Comparison of ENCODE assay signal across 26 mouse cellular contexts in the genomic region with DNA sequence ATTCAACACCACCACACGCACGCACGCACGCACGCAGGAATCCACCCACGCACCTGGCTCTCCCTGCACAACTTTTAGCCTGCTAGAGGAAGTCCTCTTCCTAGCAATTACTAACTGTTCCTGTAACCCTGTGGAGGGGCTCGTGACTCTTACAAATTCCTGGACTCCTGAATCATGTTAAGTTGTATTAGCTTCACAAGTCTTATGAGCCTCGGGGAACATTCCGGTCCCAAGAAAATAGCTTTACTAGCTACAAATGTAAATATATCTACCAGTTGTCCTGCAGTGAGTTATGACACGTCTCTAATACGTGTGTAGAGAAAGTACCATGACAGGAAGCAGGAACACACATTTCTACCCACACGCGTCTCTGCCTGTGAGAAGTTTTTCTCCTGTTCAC. TPM values are rescaled to one million over a fixed set of nuclear protein-coding genes. Genes with fewer than 3 reads are reported as not detected.
DNase-seq lines count a peak whose midpoint lies in the region; ATAC-seq and TF ChIP-seq lines count a peak whose summit lies in the region.
"Had no signal": no experiment of that assay in that cellular context is flagged by ENCODE, and none has a peak within 500 bp of the region (broad histone marks: within the 10 kb centered on the region; RNA-seq: fewer than 3 reads in every experiment).

No protein-coding gene starts in this region.

- WGBS in lung, postnatal 0 days = 65% methylated on average over 13 of the region's 13 CpGs
- WGBS in intestine, postnatal 0 days = 70% methylated on average over 13 of the region's 13 CpGs

- H3K4me3 ChIP-seq in lung, postnatal 0 days (ENCODE audit: low read depth, low read length) = no peak overlapping the region
- no peak overlapping the region for H3K4me3 ChIP-seq in intestine, postnatal 0 days (ENCODE audit: low read depth, low read length)
- H3K4me3 ChIP-seq: embryonic facial prominence, embryonic 10.5 days; embryonic facial prominence, embryonic 13.5 days; gastrocnemius, adult 2 months; hindbrain, embryonic 12.5 days; hindbrain, embryonic 15.5 days had no signal

- H3K4me1 ChIP-seq in lung, postnatal 0 days (ENCODE audit: insufficient read depth, low read depth, low read length) = no peaks in the 10 kb centered on the region
- H3K4me1 ChIP-seq in intestine, postnatal 0 days (replicated peaks; ENCODE audit: control insufficient read depth, insufficient read depth, low read length) = 0 out of 2 replicates have a peak, but pooled peaks cover 5% of the 10 kb centered on the region
- H3K4me1 ChIP-seq: hindbrain, embryonic 12.5 days; hindbrain, embryonic 15.5 days had no signal

- no peak overlapping the region for H3K4me2 ChIP-seq in lung, postnatal 0 days (replicated peaks; ENCODE audit: low read depth, low read length)
- no peak overlapping the region; the same call in 1 of the 2 replicates for H3K4me2 ChIP-seq in intestine, postnatal 0 days (replicated peaks; ENCODE audit: low read depth)
- H3K4me2 ChIP-seq: embryonic facial prominence, embryonic 13.5 days; heart, embryonic 11.5 days; hindbrain, embryonic 12.5 days; hindbrain, embryonic 15.5 days had no signal

- 0 out of 2 replicates have a peak, but pooled peaks cover 3% of the 10 kb centered on the region for H3K9me3 ChIP-seq in lung, postnatal 0 days (ENCODE audit: low read length)
- H3K9me3 ChIP-seq in intestine, postnatal 0 days (ENCODE audit: control insufficient read depth) = no peaks in the 10 kb centered on the region
- H3K9me3 ChIP-seq: embryonic facial prominence, embryonic 13.5 days; hindbrain, embryonic 12.5 days; hindbrain, embryonic 15.5 days had no signal

- ATAC-seq in lung, postnatal 0 days = peak; percentile 58
- ATAC-seq in intestine, postnatal 0 days = peak; percentile 42; the same call in 1 of the 2 replicates
- ATAC-seq in monocyte, adult 5-6 weeks (replicated peaks; ENCODE audit: insufficient number of reproducible peaks, low FRiP score, low TSS enrichment, poor library complexity, severe bottlenecking) = no peak
- ATAC-seq: activated CD4-positive, CD25-positive, alpha-beta regulatory T cell, adult 4 months; forebrain, embryonic 14.5 days; forebrain, postnatal 0 days had no signal

- TF ChIP-seq CTCF in lung, postnatal 0 days (IDR thresholded peaks at IDR 0.05) = no peak
- no peak for TF ChIP-seq CTCF in intestine, postnatal 0 days (IDR thresholded peaks at IDR 0.05; ENCODE audit: low read depth)

- no peak overlapping the region for H3K27ac ChIP-seq in lung, postnatal 0 days (ENCODE audit: low read length)
- H3K27ac ChIP-seq in intestine, postnatal 0 days (ENCODE audit: low read depth, low read length) = no peak overlapping the region
- H3K27ac ChIP-seq: embryonic facial prominence, embryonic 10.5 days; embryonic facial prominence, embryonic 13.5 days; gastrocnemius, adult 2 months; hindbrain, embryonic 12.5 days; hindbrain, embryonic 15.5 days had no signal

- no peaks in the 10 kb centered on the region for H3K36me3 ChIP-seq in lung, postnatal 0 days (ENCODE audit: insufficient read depth, low read length)
- no peaks in the 10 kb centered on the region for H3K36me3 ChIP-seq in intestine, postnatal 0 days (ENCODE audit: control insufficient read depth, insufficient read depth)
- H3K36me3 ChIP-seq: embryonic facial prominence, embryonic 10.5 days; embryonic facial prominence, embryonic 13.5 days; hindbrain, embryonic 12.5 days; hindbrain, embryonic 15.5 days had no signal

- peak; percentile 37 for DNase-seq in lung, postnatal 0 days (ENCODE audit: low spot score)
- no peak for DNase-seq in lung, postnatal 36 days
- DNase-seq in NIH3T3 (ENCODE audit: low read depth) = peak; percentile 49
- DNase-seq in thymus, postnatal 0 days (ENCODE audit: low spot score) = no peak
- DNase-seq: adrenal gland, adult 8-10 months; adrenal gland, postnatal 25 days; cerebellum, adult 11-12 months; cerebellum, adult 8-10 months; cerebellum, postnatal 10 days; cerebellum, postnatal 36 days; embryo, embryonic 11 days; forebrain, postnatal 0 days; gastrocnemius, adult 2 months; gastrocnemius, postnatal 14 days; heart, adult 11 months had no signal

- peak; percentile 94 for TF ChIP-seq EP300 in lung, postnatal 0 days (IDR thresholded peaks at IDR 0.05)

- H3K27me3 ChIP-seq in lung, postnatal 0 days (replicated peaks; ENCODE audit: insufficient read depth, low read length) = no peaks in the 10 kb centered on the region
- H3K27me3 ChIP-seq in intestine, postnatal 0 days (replicated peaks; ENCODE audit: control insufficient read depth, insufficient read depth, low read length) = no peaks in the 10 kb centered on the region
- H3K27me3 ChIP-seq: hindbrain, embryonic 12.5 days; hindbrain, embryonic 15.5 days had no signal

- no peak overlapping the region for H3K9ac ChIP-seq in lung, postnatal 0 days (replicated peaks; ENCODE audit: low read depth)
- H3K9ac ChIP-seq in intestine, postnatal 0 days (ENCODE audit: low read depth, low read length) = no peak overlapping the region
- H3K9ac ChIP-seq: embryonic facial prominence, embryonic 13.5 days; forebrain, postnatal 0 days; hindbrain, embryonic 12.5 days; hindbrain, embryonic 15.5 days had no signal

RNA-seq across cellular contexts. Expression of a gene that starts 43.1 kb away (rescaled TPM):
- 0.19 and 0.32 TPM in 2 replicates for polyA plus RNA-seq in lung, postnatal 0 days (2015; fragmentation: Nextera tagmentation; extraction: Ambion mirVana)
- 0.39 and 0.44 TPM in 2 replicates for polyA plus RNA-seq in intestine, postnatal 0 days (2015; fragmentation: Nextera tagmentation; extraction: Ambion mirVana)
- 44.5 to 208 TPM (median 58.1 TPM) in 3 replicates for total RNA-seq in monocyte, adult 5-6 weeks (2017)
- polyA plus RNA-seq in thymus, postnatal 0 days (2015; fragmentation: Nextera tagmentation; extraction: Ambion mirVana) = 57.9 and 64.1 TPM in 2 replicates
- total RNA-seq: adrenal gland, postnatal 25 days; forebrain, postnatal 0 days had no signal
- polyA plus RNA-seq: embryonic facial prominence, embryonic 10.5 days; forebrain, embryonic 11.5 days; forebrain, embryonic 14.5 days; heart, postnatal 0 days; hindbrain, embryonic 12.5 days had no signal

Comparison
In these comparisons a context has a peak if more than half of its experiments do, and no peak if none do; other contexts are left out.
1. DNase-seq: peak in lung, postnatal 0 days (single experiment) and NIH3T3 (single experiment); none in lung, postnatal 36 days (single experiment) and thymus, postnatal 0 days (single experiment).
2. RNA of a gene that starts 43.1 kb away (polyA plus RNA-seq): 57.9 to 64.1 TPM in thymus, postnatal 0 days; 0.39 to 0.44 TPM in intestine, postnatal 0 days and 0.19 to 0.32 TPM in lung, postnatal 0 days; every median in the first group is over 10 times any median in the second.